ENCODE assay signal across 17 mouse cellular contexts in the genomic region with DNA sequence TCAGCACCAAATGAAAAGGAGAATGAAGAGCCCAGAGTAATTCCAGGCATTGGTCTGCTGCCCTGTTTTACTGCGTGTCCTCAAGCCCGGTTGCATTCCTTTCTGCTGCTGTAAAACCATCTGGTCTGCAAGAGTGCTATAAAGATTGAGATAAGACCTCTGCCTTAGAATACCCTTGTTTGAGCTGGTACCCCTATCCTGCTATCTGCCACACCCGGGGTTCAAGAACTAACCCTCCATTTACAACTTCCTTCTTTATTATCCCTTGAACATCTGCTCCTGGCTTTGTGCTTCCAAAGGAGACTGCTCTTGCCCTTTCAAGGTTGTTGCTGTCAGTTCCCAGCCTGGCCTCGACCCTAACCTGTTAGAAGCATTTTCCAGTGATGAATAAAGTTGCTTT.
"Had no signal": no experiment of that assay in that cellular context is flagged by ENCODE, and none has a peak within 500 bp of the region (broad histone marks: within the 10 kb centered on the region; RNA-seq: fewer than 3 reads in every experiment).

No protein-coding gene starts in this region.

- H3K9me3 ChIP-seq: kidney, embryonic 15.5 days; liver, embryonic 13.5 days; lung, embryonic 15.5 days; megakaryocyte, embryonic 14.5 days; midbrain, embryonic 12.5 days; neural tube, embryonic 13.5 days; stomach, embryonic 15.5 days had no signal

- DNase-seq: kidney, adult 2 months; kidney, postnatal 14 days; liver; liver, embryonic 13.5 days; liver, postnatal 0 days; lung, postnatal 14 days; retina, postnatal 1 day; right cerebral cortex, postnatal 4 days; thymus, postnatal 4 days had no signal

- H3K27ac ChIP-seq: kidney, embryonic 15.5 days; liver, embryonic 13.5 days; lung, embryonic 15.5 days; macrophage; midbrain, embryonic 12.5 days; neural tube, embryonic 13.5 days; stomach, embryonic 15.5 days had no signal

- H3K4me3 ChIP-seq: kidney, embryonic 15.5 days; liver, embryonic 13.5 days; lung, embryonic 15.5 days; megakaryocyte, embryonic 14.5 days; midbrain, embryonic 12.5 days; neural tube, embryonic 13.5 days; stomach, embryonic 15.5 days had no signal

- H3K9ac ChIP-seq: kidney, embryonic 15.5 days; liver, embryonic 13.5 days; liver, postnatal 0 days; lung, embryonic 15.5 days; midbrain, embryonic 12.5 days; neural tube, embryonic 13.5 days; stomach, embryonic 15.5 days had no signal

- ATAC-seq: liver, postnatal 0 days; midbrain, embryonic 16.5 days had no signal

- H3K27me3 ChIP-seq: kidney, embryonic 15.5 days; lung, embryonic 15.5 days; midbrain, embryonic 12.5 days; neural tube, embryonic 13.5 days; stomach, embryonic 15.5 days had no signal

- H3K4me2 ChIP-seq: kidney, embryonic 15.5 days; liver, embryonic 13.5 days; lung, embryonic 15.5 days; midbrain, embryonic 12.5 days; neural tube, embryonic 13.5 days; stomach, embryonic 15.5 days had no signal

- H3K36me3 ChIP-seq: kidney, embryonic 15.5 days; liver, embryonic 13.5 days; lung, embryonic 15.5 days; midbrain, embryonic 12.5 days; neural tube, embryonic 13.5 days; stomach, embryonic 15.5 days had no signal

- H3K4me1 ChIP-seq: kidney, embryonic 15.5 days; liver, embryonic 13.5 days; lung, embryonic 15.5 days; megakaryocyte, embryonic 14.5 days; midbrain, embryonic 12.5 days; neural tube, embryonic 13.5 days; stomach, embryonic 15.5 days had no signal
